Mouse (Mus musculus) erythroblast, adult 5-6 weeks (primary cell): ENCODE results near the gene Cyfip1. TPM values are rescaled to one million over a fixed set of nuclear protein-coding genes. Genes with fewer than 3 reads are reported as not detected.

Source experiments
- ATAC-seq: replicated peaks from 2 replicates; pipeline ENCODE4 v1.8.0; 2016; ENCODE audit warnings: moderate number of reproducible peaks, mild to moderate bottlenecking, moderate TSS enrichment, inconsistent platforms; ENCODE audit not compliant: poor library complexity, low FRiP score, severe bottlenecking
- total RNA-seq, 2 experiments: library from RNA; stranded (forward) in 1 of 2; stranded (reverse) in 1 of 2; fragments of 150-400 nt in 1 of 2; fragments of 200-764, 138-1000 nt in 1 of 2; gene quantifications; 2 replicates each; pipeline versions ENCODE4 v1.2.3 to v1.2.4; 2015 to 2017; ENCODE audit warnings: low replicate concordance in 2 of 2

Cyfip1 gene
- 18.8 and 24.2 TPM in 2 replicates for total RNA-seq (2015; ENCODE audit: low replicate concordance)
- 11.0 and 13.8 TPM in 2 replicates for total RNA-seq (2017; ENCODE audit: low replicate concordance)

- no peak for ATAC-seq
Measured at GRCm38 (mm10) chr7:55841445-55841844, at the start of gene Cyfip1. TSS of gene Cyfip1 (plus strand) at chr7:55841745.

DNA sequence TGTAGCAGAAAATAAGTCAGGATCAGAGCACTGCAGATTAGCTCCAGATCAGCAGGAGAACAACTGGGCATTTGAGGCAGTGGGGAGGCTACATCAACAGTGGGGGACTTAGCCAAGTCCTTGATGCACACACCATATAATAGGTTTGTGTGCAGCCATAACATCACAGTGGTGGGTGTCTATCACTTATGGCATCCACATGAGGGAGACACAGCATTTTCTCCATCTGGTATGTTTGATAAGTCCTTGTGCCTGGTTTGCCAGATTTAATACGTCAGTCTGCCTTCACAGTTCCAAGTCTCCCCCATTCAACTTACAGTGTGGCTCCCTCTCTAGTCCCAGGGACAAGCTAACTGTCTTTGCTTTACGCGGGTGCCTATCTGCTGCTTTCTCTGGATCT, 49.3 kb upstream of the Cyfip1 start:
- no peak for ATAC-seq

DNA sequence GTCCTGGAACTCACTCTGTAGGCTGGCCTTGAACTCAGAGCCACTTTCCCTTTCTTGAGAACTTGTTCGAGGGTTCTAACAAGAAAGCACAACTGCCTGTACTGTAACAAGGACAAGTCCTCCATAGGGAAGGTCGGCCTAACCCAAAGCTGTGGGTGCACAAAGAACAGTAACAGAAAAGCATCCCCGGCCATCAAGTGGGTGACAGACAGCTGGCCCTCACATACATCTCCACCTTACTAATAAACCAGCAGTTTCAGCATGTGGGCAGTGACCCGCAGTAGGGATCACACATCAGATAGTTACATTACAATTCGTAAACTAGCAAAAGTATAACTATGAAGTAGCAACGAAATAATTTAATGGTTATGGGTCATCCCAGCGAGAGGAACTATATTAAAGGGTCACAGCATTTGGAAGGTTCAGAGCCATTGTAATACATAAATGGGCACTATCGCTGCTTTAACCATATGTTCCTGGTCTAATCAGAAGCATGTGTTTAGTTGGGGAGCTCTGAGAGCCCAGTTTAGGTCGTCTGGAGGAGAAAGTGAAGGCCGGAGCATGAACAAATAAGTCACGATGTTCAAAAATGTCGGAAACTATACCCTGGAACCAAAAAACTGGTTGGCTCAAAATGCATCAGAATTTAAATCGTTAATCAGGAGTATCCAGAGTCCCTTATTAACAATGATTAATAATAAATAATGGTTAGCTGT, 48.2 kb upstream of the Cyfip1 start:
- peak; percentile 29 for ATAC-seq

DNA sequence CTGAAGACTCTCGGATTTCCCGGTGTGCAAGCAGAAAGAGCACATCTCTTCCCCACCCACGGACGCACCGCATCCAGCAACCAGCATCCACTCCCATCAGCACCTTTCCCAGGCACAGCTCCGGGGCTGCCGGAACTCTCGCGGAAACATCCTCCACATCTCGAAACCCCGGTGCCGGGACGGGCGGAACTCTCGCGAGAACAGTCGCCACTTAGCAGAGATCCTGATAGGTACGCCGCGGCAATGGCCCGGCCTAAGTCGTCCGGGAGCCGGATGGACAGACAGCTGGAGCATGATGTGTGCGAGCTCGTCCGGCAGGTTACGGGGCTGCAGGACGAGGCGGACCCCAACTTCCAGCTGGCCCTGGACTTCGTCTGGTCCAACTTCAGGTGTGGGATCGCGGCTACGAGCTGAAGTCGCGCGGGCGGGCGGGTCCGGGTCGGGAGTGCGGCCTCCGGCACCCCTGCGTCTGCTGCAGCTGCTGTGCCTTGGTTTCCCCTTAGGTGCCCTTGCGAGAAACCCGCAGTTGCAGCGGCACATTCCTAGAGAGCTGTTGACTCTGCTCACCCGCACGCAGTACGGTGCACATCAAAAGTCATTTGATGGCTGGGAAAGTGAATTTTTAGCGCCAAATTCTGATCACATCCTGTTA, 47.5 kb upstream of the Cyfip1 start, which contains the start of gene Tubgcp5:
Gene Tubgcp5 (plus strand): TSS at position 203 of the 652 bp plus-strand sequence.
- peak; percentile 100 for ATAC-seq

- ATAC-seq, result no peak
Measured at GRCm38 (mm10) chr7:55799981-55800380, 41.6 kb upstream of the Cyfip1 start.

- no peak for ATAC-seq
Measured at GRCm38 (mm10) chr7:55809967-55810366, 31.6 kb upstream of the Cyfip1 start.

DNA sequence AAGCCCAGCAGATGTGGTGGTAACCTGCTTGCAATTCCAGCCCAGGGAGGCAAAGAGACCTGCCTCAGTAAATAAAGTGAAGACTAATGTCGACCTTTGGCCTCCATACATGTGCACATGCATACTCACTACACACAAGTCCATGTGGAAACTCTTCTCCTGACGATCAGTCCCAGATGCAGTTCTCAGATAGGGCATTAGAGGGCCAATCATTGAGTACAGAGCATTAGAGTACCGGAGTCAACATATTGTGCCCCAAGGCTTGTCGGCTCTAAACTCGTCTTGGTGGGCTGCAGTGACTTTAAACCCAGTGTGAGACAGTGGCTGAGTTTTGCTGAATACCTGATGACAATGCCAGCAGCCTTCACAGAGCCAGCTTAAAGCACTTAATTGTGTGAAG, 17.1 kb upstream of the Cyfip1 start:
- no peak for ATAC-seq

DNA sequence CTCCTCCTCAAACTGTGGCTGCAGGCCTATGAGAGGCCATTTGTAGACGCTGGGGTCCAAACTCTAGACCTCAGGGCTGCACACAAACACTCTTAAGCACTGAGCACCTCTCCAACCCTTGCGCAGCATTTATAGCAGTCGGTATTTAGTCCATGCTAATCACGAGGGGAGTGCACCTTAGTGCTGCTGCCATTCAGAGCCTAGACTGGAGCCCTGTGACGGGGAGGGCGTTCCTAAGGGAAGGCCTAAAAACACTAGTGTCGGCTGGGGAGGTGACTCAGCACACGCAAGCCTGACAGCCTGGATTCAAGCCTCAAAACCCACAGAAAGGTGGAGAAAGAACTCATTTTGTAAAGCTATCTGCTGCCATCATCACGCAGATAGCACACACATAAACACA, 14.0 kb upstream of the Cyfip1 start:
- no peak for ATAC-seq

GRCm38 (mm10) chr7:55836877-55837276, 4.7 kb upstream of the Cyfip1 start:
- no peak for ATAC-seq

GRCm38 (mm10) chr7:55841977-55842503, 495 bp downstream of the Cyfip1 start:
- ATAC-seq, result peak; percentile 90

- ATAC-seq, result no peak
Measured at GRCm38 (mm10) chr7:55842504-55843152, 1.1 kb downstream of the Cyfip1 start.

GRCm38 (mm10) chr7:55846606-55847312, 5.2 kb downstream of the Cyfip1 start:
- ATAC-seq, result no peak

DNA sequence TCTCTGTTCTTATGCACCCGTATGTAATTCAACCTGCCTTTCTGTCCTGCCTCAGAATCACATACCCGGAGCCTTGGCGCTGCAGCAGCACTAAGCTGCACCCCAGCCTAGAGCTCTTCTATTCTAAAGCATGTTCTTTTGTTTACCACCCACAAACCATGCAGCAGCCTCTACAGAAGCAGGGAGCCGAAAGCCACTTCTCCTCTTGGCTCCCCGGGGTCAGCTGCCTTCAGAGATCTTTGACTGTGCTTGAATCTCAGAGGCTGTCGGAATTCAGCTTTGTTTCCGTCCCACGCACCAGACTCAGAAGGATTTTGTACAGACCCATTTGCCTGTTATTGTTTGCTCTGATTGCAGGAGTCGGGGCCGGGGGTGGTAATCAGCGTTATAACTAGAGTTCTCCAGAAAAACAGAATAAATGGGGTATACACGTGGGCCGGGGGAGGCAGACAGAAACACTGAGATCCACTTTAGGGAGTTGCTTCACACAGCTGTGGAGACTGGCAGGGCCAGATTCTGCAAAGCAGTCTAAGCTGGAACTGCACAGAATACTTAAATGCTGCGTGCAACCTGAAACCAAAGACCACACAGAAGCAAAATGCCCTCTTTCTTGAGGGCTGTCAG, 8.5 kb downstream of the Cyfip1 start:
- no peak for ATAC-seq

DNA sequence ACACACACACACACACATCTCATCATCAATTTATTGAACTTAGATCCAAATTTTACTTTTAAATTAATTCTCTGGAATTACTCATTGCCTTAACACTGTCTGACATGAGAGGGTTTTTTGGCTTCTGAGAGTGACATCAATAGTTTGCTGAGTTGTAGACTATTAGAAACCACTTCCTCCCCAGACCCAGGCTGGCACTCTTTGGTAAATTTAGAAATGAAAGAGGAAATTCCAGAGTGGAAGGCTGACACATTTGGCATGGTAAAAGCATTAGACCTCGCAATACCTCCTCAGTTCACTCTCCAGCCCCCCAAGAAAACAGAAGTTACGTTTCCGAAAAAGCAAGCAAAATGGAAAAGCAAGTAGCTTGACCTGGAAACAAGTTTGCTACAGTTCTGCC, 11.2 kb downstream of the Cyfip1 start:
- no peak for ATAC-seq

- no peak for ATAC-seq
Measured at GRCm38 (mm10) chr7:55855597-55855996, 14.1 kb downstream of the Cyfip1 start.

- no peak for ATAC-seq
Measured at GRCm38 (mm10) chr7:55856741-55857140, 15.2 kb downstream of the Cyfip1 start.

GRCm38 (mm10) chr7:55857729-55858128, 16.2 kb downstream of the Cyfip1 start:
- ATAC-seq, result no peak

DNA sequence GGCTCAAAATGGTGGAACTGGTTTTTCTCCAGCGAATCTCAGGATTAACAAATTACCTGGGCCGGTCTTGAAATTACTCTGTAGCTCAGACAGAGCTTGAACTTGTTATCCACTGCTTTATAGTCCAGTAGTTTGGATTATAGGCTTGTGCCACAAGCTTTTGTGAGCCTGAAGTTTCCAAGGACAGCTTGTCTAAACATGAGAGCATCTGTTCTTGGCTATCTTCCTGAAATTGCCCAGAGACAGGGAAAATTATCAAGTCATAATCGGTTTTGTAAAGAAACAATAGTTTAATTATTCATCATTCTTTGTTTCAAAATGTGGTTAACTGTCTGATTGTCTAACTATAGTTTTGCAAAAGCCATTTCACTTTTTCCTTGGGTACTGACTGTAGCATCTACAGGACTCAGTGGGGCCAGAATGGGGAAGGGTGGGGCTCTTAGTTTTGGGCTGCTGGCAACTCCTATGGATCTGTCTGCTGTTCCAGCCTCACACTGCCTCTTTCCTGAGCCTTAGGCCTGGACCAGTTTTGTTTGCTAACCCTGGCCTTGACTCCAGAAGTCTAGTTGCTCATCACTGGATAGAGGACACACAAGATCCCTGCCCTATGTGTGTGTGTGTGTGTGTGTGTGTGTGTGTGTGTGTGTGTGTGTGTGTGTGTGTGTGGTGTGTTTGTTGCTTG, 17.4 kb downstream of the Cyfip1 start:
- no peak for ATAC-seq

- no peak for ATAC-seq
Measured at GRCm38 (mm10) chr7:55859518-55859872, 17.9 kb downstream of the Cyfip1 start.
